Mouse (Mus musculus): ENCODE data around the gene Xlr5b.
"Not testable (repeated sequence)": the region's sequence is repeated elsewhere in the genome, so short reads cannot be mapped to it uniquely, and the experiment has no call there.

Gene Xlr5b

DNA sequence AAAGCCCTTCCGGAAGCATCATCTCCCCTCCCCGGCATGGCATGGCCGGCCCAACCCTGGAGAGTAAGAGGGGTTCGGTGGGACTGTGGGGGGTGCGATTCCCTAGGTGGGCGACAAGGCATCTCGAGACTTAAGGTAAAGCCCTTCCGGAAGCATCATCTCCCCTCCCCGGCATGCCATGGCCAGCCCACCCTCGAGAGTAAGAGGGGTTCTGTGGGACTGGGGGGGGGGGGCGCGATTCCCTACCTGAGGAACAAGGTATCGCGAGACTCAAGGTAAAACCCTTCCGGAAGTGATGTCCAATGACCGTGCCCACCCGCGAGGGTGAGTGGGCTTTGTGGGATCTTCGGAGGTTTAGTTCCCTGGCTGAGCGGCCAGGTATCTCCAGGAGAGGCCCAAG lies at the start of gene Xlr5b:
TSS of gene Xlr5b (plus strand) at position 301 of the 400 bp plus-strand sequence.
- DNase-seq (ENCODE audit: low spot score in 2 of 2): not testable (repeated sequence)

DNA sequence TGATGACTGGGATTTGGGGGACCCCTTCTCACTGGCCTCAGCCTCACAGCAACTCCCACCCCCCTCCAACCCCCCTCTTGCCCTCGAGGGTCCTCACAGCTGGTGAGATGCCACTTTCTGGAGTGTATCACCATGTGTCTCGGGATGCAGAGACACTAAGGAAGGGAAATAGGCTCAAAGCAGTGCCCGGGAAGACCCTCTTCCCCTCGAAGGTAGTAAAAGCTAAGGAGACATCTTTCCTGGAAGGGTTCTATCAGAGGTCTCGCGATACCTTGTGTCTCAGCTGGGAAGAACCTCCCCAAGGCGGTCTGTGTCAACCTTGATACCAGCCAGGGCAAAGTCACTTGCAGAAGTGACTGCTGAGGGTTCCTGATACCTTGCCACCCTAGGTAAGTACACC lies 31.8 kb upstream of the Xlr5b start, which contains the start of gene Gm14685:
TSS of gene Gm14685 (plus strand) at position 301 of the 400 bp plus-strand sequence.
- DNase-seq (ENCODE audit: low spot score in 2 of 2): not testable (repeated sequence)

DNA sequence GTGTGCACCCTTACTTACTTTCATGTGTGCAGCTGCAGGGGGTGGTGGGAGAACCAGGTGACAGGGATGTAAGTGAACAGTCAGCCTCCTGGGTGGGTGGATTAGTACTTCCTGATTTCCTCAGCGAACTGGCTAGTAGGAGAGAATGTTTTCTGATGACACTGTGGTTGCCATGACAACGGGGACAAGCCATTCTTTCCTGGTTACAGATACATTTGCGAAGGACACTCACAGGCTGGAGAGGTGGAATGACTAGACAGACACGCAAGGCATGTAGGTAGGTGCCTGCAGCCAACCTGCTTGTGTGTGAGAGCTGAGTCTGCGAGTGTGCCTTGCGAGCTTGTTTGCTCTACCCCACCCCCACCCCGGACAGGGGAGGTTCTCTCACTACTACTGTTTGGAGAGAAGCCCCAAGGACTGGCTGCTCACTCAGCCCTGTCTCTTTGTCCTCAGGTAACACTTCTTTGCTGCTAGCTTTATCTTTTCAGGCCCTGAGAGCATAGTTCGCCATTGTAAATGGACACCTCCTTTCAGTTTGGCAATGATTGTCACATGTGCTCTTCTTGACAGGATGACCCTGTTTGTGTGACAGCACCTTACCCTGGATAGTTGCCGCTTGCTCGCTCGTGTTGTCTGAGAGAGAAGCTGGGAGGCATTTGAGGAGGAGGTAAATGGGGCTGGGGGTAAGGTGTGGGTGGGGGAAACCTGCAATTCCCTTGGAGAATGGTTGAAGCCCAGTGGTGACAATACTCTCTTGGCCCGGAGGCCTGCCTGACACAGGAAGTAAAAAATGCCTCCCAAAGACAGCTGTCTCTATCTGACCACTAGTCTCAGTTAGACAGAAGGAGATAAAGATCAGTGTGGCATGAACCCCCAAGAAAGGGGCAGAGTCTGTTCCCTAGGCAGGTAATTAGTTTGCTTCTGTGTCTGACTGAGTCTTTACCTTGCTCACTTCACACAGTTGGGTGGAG lies 25.5 kb upstream of the Xlr5b start:
- DNase-seq (ENCODE audit: low spot score in 2 of 2): not testable (repeated sequence)

DNA sequence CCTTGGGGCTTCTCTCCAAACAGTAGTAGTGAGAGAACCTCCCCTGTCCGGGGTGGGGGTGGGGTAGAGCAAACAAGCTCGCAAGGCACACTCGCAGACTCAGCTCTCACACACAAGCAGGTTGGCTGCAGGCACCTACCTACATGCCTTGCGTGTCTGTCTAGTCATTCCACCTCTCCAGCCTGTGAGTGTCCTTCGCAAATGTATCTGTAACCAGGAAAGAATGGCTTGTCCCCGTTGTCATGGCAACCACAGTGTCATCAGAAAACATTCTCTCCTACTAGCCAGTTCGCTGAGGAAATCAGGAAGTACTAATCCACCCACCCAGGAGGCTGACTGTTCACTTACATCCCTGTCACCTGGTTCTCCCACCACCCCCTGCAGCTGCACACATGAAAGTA lies 5.4 kb upstream of the Xlr5b start:
- DNase-seq (ENCODE audit: low spot score in 2 of 2): not testable (repeated sequence)

DNA sequence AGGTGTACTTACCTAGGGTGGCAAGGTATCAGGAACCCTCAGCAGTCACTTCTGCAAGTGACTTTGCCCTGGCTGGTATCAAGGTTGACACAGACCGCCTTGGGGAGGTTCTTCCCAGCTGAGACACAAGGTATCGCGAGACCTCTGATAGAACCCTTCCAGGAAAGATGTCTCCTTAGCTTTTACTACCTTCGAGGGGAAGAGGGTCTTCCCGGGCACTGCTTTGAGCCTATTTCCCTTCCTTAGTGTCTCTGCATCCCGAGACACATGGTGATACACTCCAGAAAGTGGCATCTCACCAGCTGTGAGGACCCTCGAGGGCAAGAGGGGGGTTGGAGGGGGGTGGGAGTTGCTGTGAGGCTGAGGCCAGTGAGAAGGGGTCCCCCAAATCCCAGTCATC lies 754 bp downstream of the Xlr5b start, which contains the start of gene DXBay18:
TSS of gene DXBay18 (minus strand) at position 101 of the 400 bp plus-strand sequence.
- not testable (repeated sequence) for DNase-seq (ENCODE audit: low spot score in 2 of 2)

DNA sequence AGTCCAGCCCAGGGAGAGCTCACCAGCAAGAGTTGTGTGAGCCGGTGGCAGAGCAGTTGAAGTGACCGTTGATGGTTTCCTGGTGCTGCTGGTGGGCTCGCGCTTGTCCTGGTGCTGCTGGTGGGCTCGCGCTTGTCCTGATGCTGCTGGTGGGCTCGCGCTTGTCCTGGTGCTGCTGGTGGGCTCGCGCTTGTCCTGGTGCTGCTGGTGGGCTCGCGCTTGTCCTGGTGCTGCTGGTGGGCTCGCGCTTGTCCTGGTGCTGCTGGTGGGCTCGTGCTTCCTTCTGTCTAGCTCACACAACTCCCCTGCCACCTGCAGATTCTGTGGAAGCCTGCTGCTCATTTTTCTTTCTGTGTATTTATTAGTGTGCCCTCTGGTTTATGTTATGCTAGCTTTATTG lies 28.3 kb downstream of the Xlr5b start, which contains the start of gene Spin2d:
TSS of gene Spin2d (minus strand) at position 101 of the 400 bp plus-strand sequence.
- DNase-seq (ENCODE audit: low spot score in 2 of 2): not testable (repeated sequence)

DNA sequence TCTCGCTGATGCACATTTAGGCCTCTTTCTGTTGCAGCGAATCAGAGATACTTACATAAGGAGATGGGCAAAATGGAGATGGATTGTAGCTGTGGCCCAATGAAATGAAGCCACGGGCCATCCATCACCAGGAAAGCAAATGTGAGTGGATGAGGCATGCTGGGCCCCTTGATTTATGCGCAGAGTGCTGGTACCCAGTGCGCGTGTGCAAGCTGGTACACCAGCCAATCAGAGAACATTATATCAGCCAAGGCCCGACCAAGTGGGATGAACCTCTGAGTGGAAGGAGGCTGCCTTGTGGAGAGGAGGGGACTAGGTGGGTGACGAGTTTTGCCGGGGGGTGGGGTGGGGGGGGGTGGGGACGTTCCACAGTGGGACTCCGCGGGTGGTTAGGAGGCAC lies 43.3 kb downstream of the Xlr5b start, which contains the start of gene Xlr3b:
TSS of gene Xlr3b (plus strand) at position 274 of the 400 bp plus-strand sequence.
- DNase-seq (ENCODE audit: low spot score in 2 of 2): not testable (repeated sequence)

Data from urinary bladder, adult 18-20 months (tissue).